Mouse (Mus musculus) thymus, adult 2 months (tissue): ENCODE results near the gene Dedd2. TPM values are rescaled to one million over a fixed set of nuclear protein-coding genes. Genes with fewer than 3 reads are reported as not detected.

Experiments
- DNase-seq: peaks from one replicate; pipeline ENCODE4 v3.0.0; 2021
- H3K27ac ChIP-seq: fragments of 200-500 bp; 2 replicates; pipeline ENCODE4 v1.5.1; 2012; ENCODE audit warnings: low read length, control low read depth; ENCODE audit not compliant: control insufficient read depth, insufficient read depth
- H3K27me3 ChIP-seq: fragments of 200-500 bp; 2 replicates; pipeline ENCODE4 v1.6.1; 2012; ENCODE audit warnings: mild to moderate bottlenecking, low read length, moderate library complexity, mixed read lengths; ENCODE audit not compliant: control insufficient read depth, insufficient read depth
- H3K36me3 ChIP-seq: fragments of 200-500 bp; 2 replicates; pipeline ENCODE4 v1.6.1; 2012; ENCODE audit warnings: mild to moderate bottlenecking, low read length, moderate library complexity; ENCODE audit not compliant: control insufficient read depth, insufficient read depth
- H3K4me1 ChIP-seq: fragments of 200-500 bp; replicated peaks from 2 replicates; pipeline ENCODE4 v1.6.1; 2012; ENCODE audit warnings: low read length; ENCODE audit not compliant: control insufficient read depth, insufficient read depth
- H3K4me3 ChIP-seq: fragments of 200-500 bp; 2 replicates; pipeline ENCODE4 v1.5.1; 2012; ENCODE audit warnings: mild to moderate bottlenecking, low read length, control low read depth, moderate library complexity; ENCODE audit not compliant: control insufficient read depth, insufficient read depth
- CTCF ChIP-seq: fragments of 200-500 bp; IDR thresholded peaks from 2 replicates; pipeline ENCODE4 v1.5.1; 2012; ENCODE audit warnings: mild to moderate bottlenecking, control low read depth, low read length, moderate library complexity, borderline replicate concordance; ENCODE audit not compliant: control insufficient read depth, poor library complexity, insufficient read depth; ENCODE audit errors: extremely low read depth
- POLR2A ChIP-seq: fragments of 200-500 bp; IDR thresholded peaks from 2 replicates; pipeline ENCODE4 v1.6.1; 2012; ENCODE audit warnings: mild to moderate bottlenecking, low read length, control low read depth, moderate library complexity; ENCODE audit not compliant: control insufficient read depth, poor library complexity, insufficient read depth; ENCODE audit errors: extremely low read depth
- WGBS: fragments of 180-500 bp; shearing (Covaris S2); methylation state at CpG from one replicate; pipeline ENCODE4 v1.1.7; 2018; 5-methylcytosine and 5-hydroxymethylcytosine counted together
- polyA plus RNA-seq: library from polyadenylated mRNA; depleted of rRNA; stranded (reverse); fragments of >200 nt; gene quantifications from 2 replicates; pipeline ENCODE4 v1.2.3, GENCODE M21; 2012

Gene Dedd2
- polyA plus RNA-seq, 1 experiment: 102 TPM

GRCm38 (mm10) chr7:25238015-25238706, 17.7 kb upstream of the Dedd2 start:
- peaks cover 31% of the 10 kb centered on the region for H3K4me1 ChIP-seq
- H3K27me3 ChIP-seq: no peaks in the 10 kb centered on the region
- WGBS: under 1% methylated on average over 23 of the region's 23 CpGs
- H3K36me3 ChIP-seq: no peaks in the 10 kb centered on the region
- H3K4me3 ChIP-seq: peak overlapping the region; percentile 36
- DNase-seq: peak; percentile 93
- TF ChIP-seq POLR2A (no peak; the same call in 1 of the 2 replicates), CTCF (no peak)
- H3K27ac ChIP-seq: peak overlapping the region; percentile 77

- H3K36me3 ChIP-seq: no peaks in the 10 kb centered on the region
- peak; percentile 99 for DNase-seq
- peak within 1 kb of the TSS; percentile 83 for H3K4me3 ChIP-seq
- H3K27me3 ChIP-seq: no peaks in the 10 kb centered on the region
- WGBS: under 1% methylated on average over 75 of the region's 76 CpGs
- H3K27ac ChIP-seq: peak within 1 kb of the TSS; percentile 77
- peaks cover 39% of the 10 kb centered on the region for H3K4me1 ChIP-seq
- TF ChIP-seq CTCF (no peak), POLR2A (peak; percentile 88)
Measured at GRCm38 (mm10) chr7:25237249-25238014, 17.0 kb upstream of the Dedd2 start, which contains the start of gene Gsk3a. Gene Gsk3a, minus strand, starts transcription at chr7:25237851.

GRCm38 (mm10) chr7:25235526-25235925, 15.1 kb upstream of the Dedd2 start:
- H3K4me3 ChIP-seq: no peak overlapping the region
- DNase-seq: no peak
- H3K4me1 ChIP-seq: peaks cover 58% of the 10 kb centered on the region
- TF ChIP-seq POLR2A (no peak), CTCF (no peak)
- no peaks in the 10 kb centered on the region for H3K27me3 ChIP-seq
- H3K36me3 ChIP-seq: peaks cover 9% of the 10 kb centered on the region
- 98% methylated on average over 5 of the region's 5 CpGs for WGBS
- no peak overlapping the region for H3K27ac ChIP-seq

GRCm38 (mm10) chr7:25233061-25233460, 12.6 kb upstream of the Dedd2 start:
- H3K4me1 ChIP-seq: peaks cover 70% of the 10 kb centered on the region
- DNase-seq: peak; percentile 76
- H3K36me3 ChIP-seq: peaks cover 28% of the 10 kb centered on the region
- peak overlapping the region; percentile 83 for H3K27ac ChIP-seq
- TF ChIP-seq POLR2A (no peak), CTCF (no peak)
- WGBS: 4% methylated on average over 2 of the region's 2 CpGs
- no peak overlapping the region; the same call in 1 of the 2 replicates for H3K4me3 ChIP-seq
- no peaks in the 10 kb centered on the region for H3K27me3 ChIP-seq

GRCm38 (mm10) chr7:25232101-25232648, 11.8 kb upstream of the Dedd2 start:
- TF ChIP-seq POLR2A (no peak), CTCF (no peak)
- Histone ChIP-seq H3K4me3 (no peak overlapping the region), H3K36me3 (peaks cover 37% of the 10 kb centered on the region), H3K27me3 (no peaks in the 10 kb centered on the region), H3K27ac (peak overlapping the region; percentile 83), H3K4me1 (peaks cover 74% of the 10 kb centered on the region)
- peak; percentile 30 for DNase-seq
- WGBS: 20% methylated on average over 5 of the region's 5 CpGs

- WGBS: 43% methylated on average over 9 of the region's 9 CpGs
- DNase-seq: peak; percentile 44
- Histone ChIP-seq H3K27me3 (no peaks in the 10 kb centered on the region), H3K4me3 (no peak overlapping the region), H3K36me3 (peaks cover 50% of the 10 kb centered on the region), H3K4me1 (peaks cover 69% of the 10 kb centered on the region), H3K27ac (peak overlapping the region; percentile 83)
- no peak for TF ChIP-seq POLR2A
- no peak for TF ChIP-seq CTCF
Measured at GRCm38 (mm10) chr7:25230690-25231285, 10.4 kb upstream of the Dedd2 start.
